Mouse (Mus musculus): ENCODE measurements around the gene Tenm3.

The Tenm3 gene

GRCm38 (mm10) chr8:48743912-48744311 lies 99.8 kb downstream of the Tenm3 start:
- intact Hi-C loops (cut with DNase I), result no loop called here

- intact Hi-C loops (cut with DNase I), result no loop called here
Measured at GRCm38 (mm10) chr8:48742741-48743140, 101.0 kb downstream of the Tenm3 start.

- intact Hi-C loops (cut with DNase I), result no loop called here
Measured at GRCm38 (mm10) chr8:48740951-48741350, 102.8 kb downstream of the Tenm3 start.

- intact Hi-C loops (cut with DNase I), result no loop called here
Measured at GRCm38 (mm10) chr8:48740147-48740881, 103.4 kb downstream of the Tenm3 start.

GRCm38 (mm10) chr8:48733731-48734130 lies 110.0 kb downstream of the Tenm3 start:
- intact Hi-C loops (cut with DNase I), result no loop called here

- intact Hi-C loops (cut with DNase I), result no loop called here
Measured at GRCm38 (mm10) chr8:48733057-48733456, 110.7 kb downstream of the Tenm3 start.

GRCm38 (mm10) chr8:48730701-48731100 lies 113.0 kb downstream of the Tenm3 start:
- intact Hi-C loops (cut with DNase I), result no loop called here

GRCm38 (mm10) chr8:48728833-48729690 lies 114.7 kb downstream of the Tenm3 start:
- intact Hi-C loops (cut with DNase I), result no loop called here

GRCm38 (mm10) chr8:48728006-48728405 lies 115.7 kb downstream of the Tenm3 start:
- intact Hi-C loops (cut with DNase I), result no loop called here

- intact Hi-C loops (cut with DNase I), result no loop called here
Measured at GRCm38 (mm10) chr8:48722744-48723143, 121.0 kb downstream of the Tenm3 start.

- intact Hi-C loops (cut with DNase I), result no loop called here
Measured at GRCm38 (mm10) chr8:48722318-48722717, 121.4 kb downstream of the Tenm3 start.

GRCm38 (mm10) chr8:48721376-48721775 lies 122.4 kb downstream of the Tenm3 start:
- intact Hi-C loops (cut with DNase I), result no loop called here

- intact Hi-C loops (cut with DNase I), result no loop called here
Measured at GRCm38 (mm10) chr8:48715616-48716015, 128.1 kb downstream of the Tenm3 start.

GRCm38 (mm10) chr8:48706666-48707065 lies 137.1 kb downstream of the Tenm3 start:
- intact Hi-C loops (cut with DNase I), result no loop called here

- intact Hi-C loops (cut with DNase I), result no loop called here
Measured at GRCm38 (mm10) chr8:48704885-48705515, 138.8 kb downstream of the Tenm3 start.

- intact Hi-C loops (cut with DNase I), result no loop called here
Measured at GRCm38 (mm10) chr8:48704485-48704884, 139.3 kb downstream of the Tenm3 start.

- intact Hi-C loops (cut with DNase I), result no loop called here
Measured at GRCm38 (mm10) chr8:48690665-48691395, 152.9 kb downstream of the Tenm3 start.

- intact Hi-C loops (cut with DNase I), result no loop called here
Measured at GRCm38 (mm10) chr8:48688706-48689105, 155.0 kb downstream of the Tenm3 start.

- intact Hi-C loops (cut with DNase I), result no loop called here
Measured at GRCm38 (mm10) chr8:48688188-48688587, 155.6 kb downstream of the Tenm3 start.

- intact Hi-C loops (cut with DNase I), result no loop called here
Measured at GRCm38 (mm10) chr8:48673476-48673875, 170.3 kb downstream of the Tenm3 start.

GRCm38 (mm10) chr8:48672471-48672870 lies 171.3 kb downstream of the Tenm3 start:
- intact Hi-C loops (cut with DNase I), result no loop called here
